Mouse (Mus musculus): Measurements from ENCODE around the gene Olfr1264. TPM values are rescaled to one million over a fixed set of nuclear protein-coding genes. Genes with fewer than 3 reads are reported as not detected.

Olfr1264 gene
- polyA plus RNA-seq, 1 experiment from 2014 or later: not detected

Other genes starting within 250 kb of the Olfr1264 start
- not detected in 2 replicates for gene Olfr1254, start 232.0 kb downstream of the Olfr1264 start, polyA plus RNA-seq (2014; fragmentation: Nextera tagmentation; extraction: Ambion mirVana)
- gene Olfr1255, start 213.5 kb downstream of the Olfr1264 start, polyA plus RNA-seq (2014; fragmentation: Nextera tagmentation; extraction: Ambion mirVana): not detected in 2 replicates
- gene Olfr1256, start 184.0 kb downstream of the Olfr1264 start, polyA plus RNA-seq (2014; fragmentation: Nextera tagmentation; extraction: Ambion mirVana): not detected in 2 replicates
- gene Olfr48, start 177.4 kb downstream of the Olfr1264 start, polyA plus RNA-seq (2014; fragmentation: Nextera tagmentation; extraction: Ambion mirVana): not detected in 2 replicates
- gene Olfr1257, start 147.1 kb downstream of the Olfr1264 start, polyA plus RNA-seq (2014; fragmentation: Nextera tagmentation; extraction: Ambion mirVana): not detected in 2 replicates
- not detected in 2 replicates for gene Olfr1258, start 98.3 kb downstream of the Olfr1264 start, polyA plus RNA-seq (2014; fragmentation: Nextera tagmentation; extraction: Ambion mirVana)
- not detected in 2 replicates for gene Olfr1259, start 76.9 kb downstream of the Olfr1264 start, polyA plus RNA-seq (2014; fragmentation: Nextera tagmentation; extraction: Ambion mirVana)
- gene Olfr1260, start 51.2 kb downstream of the Olfr1264 start, polyA plus RNA-seq (2014; fragmentation: Nextera tagmentation; extraction: Ambion mirVana): not detected in 2 replicates
- gene Olfr1261, start 34.4 kb downstream of the Olfr1264 start, polyA plus RNA-seq (2014; fragmentation: Nextera tagmentation; extraction: Ambion mirVana): not detected in 2 replicates
- not detected in 2 replicates for gene Olfr1262, start 25.4 kb downstream of the Olfr1264 start, polyA plus RNA-seq (2014; fragmentation: Nextera tagmentation; extraction: Ambion mirVana)
- not detected in 2 replicates for gene Olfr1263, start 13.4 kb downstream of the Olfr1264 start, polyA plus RNA-seq (2014; fragmentation: Nextera tagmentation; extraction: Ambion mirVana)
- not detected in 2 replicates for gene Olfr1265, start 9.8 kb upstream of the Olfr1264 start, polyA plus RNA-seq (2014; fragmentation: Nextera tagmentation; extraction: Ambion mirVana)
- gene Olfr140, start 38.0 kb upstream of the Olfr1264 start, polyA plus RNA-seq (2014; fragmentation: Nextera tagmentation; extraction: Ambion mirVana): not detected in 2 replicates
- not detected in 2 replicates for gene Olfr1269, start 95.8 kb upstream of the Olfr1264 start, polyA plus RNA-seq (2014; fragmentation: Nextera tagmentation; extraction: Ambion mirVana)
- gene Olfr32, start 116.7 kb upstream of the Olfr1264 start, polyA plus RNA-seq (2014; fragmentation: Nextera tagmentation; extraction: Ambion mirVana): not detected in 2 replicates
- gene Olfr1270, start 127.5 kb upstream of the Olfr1264 start, polyA plus RNA-seq (2014; fragmentation: Nextera tagmentation; extraction: Ambion mirVana): not detected in 2 replicates
- not detected in 2 replicates for gene Olfr1506, start 198.9 kb upstream of the Olfr1264 start, polyA plus RNA-seq (2014; fragmentation: Nextera tagmentation; extraction: Ambion mirVana)
- not detected in 2 replicates for gene Olfr142, start 232.0 kb upstream of the Olfr1264 start, polyA plus RNA-seq (2014; fragmentation: Nextera tagmentation; extraction: Ambion mirVana)
- gene Olfr1271, start 245.5 kb upstream of the Olfr1264 start, polyA plus RNA-seq (2014; fragmentation: Nextera tagmentation; extraction: Ambion mirVana): not detected in 2 replicates